23 mouse cellular contexts compared by ENCODE assay signal in genomic region chr5:45593276-45593675, GRCm38 (mm10). TPM values are rescaled to one million over a fixed set of nuclear protein-coding genes. Genes with fewer than 3 reads are reported as not detected.
DNase-seq lines count a peak whose midpoint lies in the region; ATAC-seq and TF ChIP-seq lines count a peak whose summit lies in the region.
"Had no signal": no experiment of that assay in that cellular context is flagged by ENCODE, and none has a peak within 500 bp of the region (broad histone marks: within the 10 kb centered on the region; RNA-seq: fewer than 3 reads in every experiment).

No protein-coding gene starts in this region.

- peaks cover 7% of the 10 kb centered on the region; the same call in 1 of the 2 replicates for H3K4me1 ChIP-seq in forebrain, embryonic 14.5 days (ENCODE audit: control insufficient read depth, insufficient read depth, low read length)
- peaks cover 9% of the 10 kb centered on the region for H3K4me1 ChIP-seq in forebrain, embryonic 16.5 days (replicated peaks; ENCODE audit: control insufficient read depth, insufficient read depth, low read length)
- H3K4me1 ChIP-seq: embryonic facial prominence, embryonic 10.5 days; embryonic facial prominence, embryonic 12.5 days had no signal

- H3K4me3 ChIP-seq in forebrain, embryonic 14.5 days (ENCODE audit: low read depth, low read length), result no peak overlapping the region
- H3K4me3 ChIP-seq in forebrain, embryonic 16.5 days (replicated peaks; ENCODE audit: low read length), result no peak overlapping the region
- H3K4me3 ChIP-seq: embryonic facial prominence, embryonic 10.5 days; embryonic facial prominence, embryonic 12.5 days; forebrain, embryonic 13.5 days had no signal

- H3K9ac ChIP-seq in forebrain, embryonic 14.5 days (ENCODE audit: low read length), result no peak overlapping the region
- H3K9ac ChIP-seq in forebrain, embryonic 16.5 days (replicated peaks; ENCODE audit: low read depth, low read length), result no peak overlapping the region
- H3K9ac ChIP-seq: embryonic facial prominence, embryonic 12.5 days; forebrain, embryonic 13.5 days; forebrain, postnatal 0 days had no signal

- TF ChIP-seq POLR2A in brain, embryonic 14.5 days (IDR thresholded peaks at IDR 0.05; ENCODE audit: borderline replicate concordance, extremely low read depth, insufficient read depth, insufficient read length, poor library complexity, severe bottlenecking), result no peak

- intact Hi-C loops in heart, postnatal 14 days (cut with DNase I), result no loop called here

- peak; percentile 63 for DNase-seq in forebrain, embryonic 14.5 days (ENCODE audit: low spot score)
- peak; percentile 42 for DNase-seq in R1 (ENCODE audit: low read depth, low spot score)
- peak; percentile 81 for DNase-seq in brain, embryonic 14.5 days (ENCODE audit: low read depth)
- no peak for DNase-seq in heart, postnatal 14 days
- DNase-seq: adrenal gland, adult 8-10 months; adrenal gland, postnatal 14 days; adrenal gland, postnatal 36 days; B cell, adult 2 months; cerebellum, adult 11 months; cerebellum, adult 2 months; cerebellum, adult 9-10 months; cerebellum, postnatal 10 days; cerebellum, postnatal 25 days; forebrain, postnatal 0 days had no signal

- no peak overlapping the region for H3K4me2 ChIP-seq in forebrain, embryonic 14.5 days (ENCODE audit: low read length)
- H3K4me2 ChIP-seq in forebrain, embryonic 16.5 days (ENCODE audit: low read length), result no peak overlapping the region
- H3K4me2 ChIP-seq: embryonic facial prominence, embryonic 12.5 days; forebrain, embryonic 13.5 days had no signal

- H3K36me3 ChIP-seq in forebrain, embryonic 14.5 days (ENCODE audit: control insufficient read depth, insufficient read depth, low read length), result no peaks in the 10 kb centered on the region
- no peaks in the 10 kb centered on the region for H3K36me3 ChIP-seq in forebrain, embryonic 16.5 days (ENCODE audit: control insufficient read depth, insufficient read depth)
- H3K36me3 ChIP-seq: embryonic facial prominence, embryonic 10.5 days; embryonic facial prominence, embryonic 12.5 days; G1E had no signal

- no peaks in the 10 kb centered on the region for H3K9me3 ChIP-seq in forebrain, embryonic 14.5 days (replicated peaks; ENCODE audit: control insufficient read depth, low read length)
- no peaks in the 10 kb centered on the region for H3K9me3 ChIP-seq in forebrain, embryonic 16.5 days (ENCODE audit: control insufficient read depth, low read length)
- H3K9me3 ChIP-seq: embryonic facial prominence, embryonic 10.5 days; embryonic facial prominence, embryonic 12.5 days; forebrain, embryonic 13.5 days; G1E had no signal

- H3K27ac ChIP-seq in forebrain, embryonic 14.5 days (ENCODE audit: low read depth, low read length), result no peak overlapping the region
- no peak overlapping the region for H3K27ac ChIP-seq in forebrain, embryonic 16.5 days (ENCODE audit: low read length)
- H3K27ac ChIP-seq: embryonic facial prominence, embryonic 10.5 days; embryonic facial prominence, embryonic 12.5 days; forebrain, embryonic 13.5 days had no signal

- no peak for TF ChIP-seq CTCF in brain, embryonic 14.5 days (IDR thresholded peaks at IDR 0.05; ENCODE audit: borderline replicate concordance, extremely low read depth, insufficient read depth, insufficient read length)

- 30% methylated on average over 6 of the region's 6 CpGs for WGBS in forebrain, embryonic 14.5 days
- 40% methylated on average over 6 of the region's 6 CpGs for WGBS in forebrain, embryonic 16.5 days

- H3K27me3 ChIP-seq in forebrain, embryonic 14.5 days (replicated peaks; ENCODE audit: control insufficient read depth, insufficient read depth, low read length), result no peaks in the 10 kb centered on the region
- no peaks in the 10 kb centered on the region for H3K27me3 ChIP-seq in forebrain, embryonic 16.5 days (replicated peaks; ENCODE audit: control insufficient read depth, insufficient read depth, low read length)
- H3K27me3 ChIP-seq: CH12.LX; embryonic facial prominence, embryonic 12.5 days; forebrain, embryonic 13.5 days had no signal

- no peak for ATAC-seq in forebrain, embryonic 14.5 days
- ATAC-seq in forebrain, embryonic 16.5 days, result no peak
- ATAC-seq: activated CD4-positive, CD25-positive, alpha-beta regulatory T cell, adult 4 months; CD4-positive, CD25-positive, alpha-beta regulatory T cell, adult 4 months; forebrain, embryonic 13.5 days; forebrain, postnatal 0 days; Patski had no signal

RNA-seq across cellular contexts. Expression of gene Fam184b, which starts 46.1 kb away (rescaled TPM):
- 2.9 and 4.2 TPM in 2 replicates for polyA plus RNA-seq in forebrain, embryonic 14.5 days (2014; fragmentation: Nextera tagmentation; extraction: Ambion mirVana)
- 4.0 and 5.0 TPM in 2 replicates for polyA plus RNA-seq in forebrain, embryonic 16.5 days (2015; fragmentation: Nextera tagmentation; extraction: Ambion mirVana)
- polyA plus RNA-seq in brain, embryonic 14.5 days (2012; rRNA removed), result 1.5 and 2.6 TPM in 2 replicates
- total RNA-seq in heart, postnatal 14 days (2021), result under 1 TPM; 0.07 TPM
- total RNA-seq: CH12.LX had no signal
- polyA plus RNA-seq: G1E had no signal

Comparison
In these comparisons a context has a peak if more than half of its experiments do, and no peak if none do; other contexts are left out.
1. DNase-seq: peak in forebrain, embryonic 14.5 days (single experiment), R1 (single experiment) and brain, embryonic 14.5 days (single experiment); none in heart, postnatal 14 days (0 of 2).